Mouse (Mus musculus): Measurements from ENCODE around the gene Cabp4.

Gene Cabp4

DNA sequence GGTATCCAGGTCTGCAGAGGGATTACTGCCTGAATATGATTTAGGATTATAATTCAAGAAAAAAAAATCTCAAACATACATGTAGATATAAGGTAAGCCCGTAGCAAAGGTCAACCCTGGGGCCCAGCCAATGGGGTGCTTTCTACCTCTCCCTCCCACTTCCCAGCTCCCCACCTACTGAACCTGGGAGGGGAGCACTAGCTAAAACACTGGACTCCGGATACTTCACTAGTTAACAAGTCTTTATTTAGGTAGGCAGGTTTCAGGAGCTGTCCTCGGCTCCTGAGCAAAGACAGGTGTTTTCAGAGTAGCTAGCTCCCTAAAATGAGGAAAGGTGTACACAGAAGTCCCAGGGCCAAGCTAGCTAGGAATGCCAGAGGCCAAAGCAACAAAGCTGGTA lies 20.3 kb upstream of the Cabp4 start:
- DNase-seq: no peak

DNA sequence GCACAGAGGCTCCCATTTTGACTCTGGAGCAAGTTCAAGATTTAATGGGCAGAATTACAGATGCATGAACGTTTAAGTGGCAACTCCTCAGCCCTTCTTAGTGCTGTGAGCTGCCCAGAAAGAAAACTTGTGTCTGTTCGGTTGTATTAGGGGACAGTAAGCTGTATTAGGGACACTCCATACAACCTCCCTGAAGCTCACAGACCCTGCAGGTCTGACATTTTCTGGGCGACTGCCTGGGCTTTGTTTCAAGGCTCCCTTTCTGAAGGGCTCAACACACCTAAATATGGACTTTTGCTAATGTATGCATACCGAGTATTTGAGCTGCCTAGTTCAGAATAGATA lies 19.7 kb upstream of the Cabp4 start:
- DNase-seq: no peak

DNA sequence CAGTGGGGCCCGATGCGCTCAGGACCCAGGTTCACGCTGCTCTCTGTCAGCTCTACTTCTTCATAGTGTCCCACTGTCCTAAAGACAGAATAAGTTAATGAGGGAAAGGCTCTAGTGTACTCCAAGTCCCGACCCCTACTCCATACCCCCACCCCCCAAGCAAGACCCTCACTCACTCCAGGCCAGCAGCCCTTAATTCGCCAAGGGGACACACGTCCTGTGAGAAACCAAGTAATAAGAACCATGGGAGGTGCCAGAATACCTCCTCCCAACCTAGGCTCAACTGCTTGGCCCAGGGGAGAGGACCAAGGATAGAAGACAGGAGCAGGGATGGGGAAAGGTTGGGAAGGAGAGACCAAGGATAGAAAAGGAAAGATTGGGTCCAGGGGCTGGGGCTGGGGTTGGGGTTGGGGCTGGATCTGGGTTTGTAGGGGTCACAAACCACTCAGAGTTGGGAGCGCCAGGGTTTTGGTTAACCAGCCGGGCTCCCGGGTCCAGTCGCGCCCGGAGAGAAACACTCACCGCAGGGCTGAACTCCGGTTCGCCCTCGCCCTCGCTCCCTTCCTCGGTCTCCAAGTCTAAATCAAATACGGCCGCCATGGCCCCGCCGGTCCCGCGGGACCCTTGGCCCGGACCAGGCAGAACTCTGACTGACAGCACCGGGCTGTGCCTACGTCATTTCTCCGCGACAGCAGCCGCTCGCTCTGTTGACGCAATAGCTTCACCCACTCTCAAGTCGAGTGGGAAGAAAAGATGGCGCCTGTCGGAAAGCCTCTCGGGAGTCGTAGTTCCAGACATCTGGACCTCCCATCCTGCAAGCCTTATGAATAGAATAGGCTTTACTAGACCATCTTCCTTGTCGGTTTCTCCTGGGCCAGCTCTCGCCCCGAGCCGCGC lies 19.1 kb upstream of the Cabp4 start, which contains the start of gene Rps6kb2:
TSS of gene Rps6kb2 (minus strand) at position 709 of the 897 bp plus-strand sequence.
- peak; percentile 98 to 99 for DNase-seq

DNA sequence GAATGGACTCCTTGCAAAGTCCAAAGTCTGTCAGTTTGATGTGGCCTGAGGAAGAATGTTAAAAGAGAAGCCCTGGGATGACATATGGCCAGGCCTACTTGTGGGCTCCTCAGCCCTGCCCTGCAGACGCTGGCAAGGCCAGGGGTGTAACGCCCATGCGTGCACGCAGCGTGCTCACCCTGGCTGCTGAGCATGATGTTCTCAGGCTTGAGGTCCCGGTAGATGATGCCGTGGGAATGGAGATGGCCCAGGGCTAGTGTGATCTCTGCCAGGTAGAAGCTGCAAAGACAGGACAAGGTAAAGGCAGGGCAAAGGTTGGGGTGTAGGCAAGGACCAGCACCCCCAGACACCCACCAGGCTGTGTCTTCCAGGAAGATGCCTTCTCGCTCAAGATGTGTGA lies 15.2 kb upstream of the Cabp4 start:
- DNase-seq: peak in 1 of 2 experiments; percentile 26

DNA sequence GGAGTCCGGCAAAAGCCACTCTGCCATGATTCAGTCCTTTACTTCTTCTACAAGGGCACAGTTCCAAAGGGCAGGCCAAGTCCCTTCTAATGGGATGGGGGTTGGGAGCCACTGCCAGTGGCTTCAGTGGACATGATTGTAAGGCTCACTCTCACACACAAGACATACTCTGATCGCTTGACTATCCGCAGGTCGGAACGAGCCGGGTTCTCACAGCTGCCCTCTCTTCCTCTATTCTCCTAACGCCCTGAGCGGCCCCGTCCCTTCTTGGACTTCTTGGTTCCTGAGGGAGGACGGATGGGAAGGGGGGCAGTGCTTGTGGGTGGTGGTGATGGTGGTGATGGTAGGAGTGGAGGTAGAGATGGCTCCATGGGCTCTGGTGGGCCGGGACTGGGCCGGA lies 12.9 kb upstream of the Cabp4 start:
- peak in 1 of 2 experiments; percentile 37 for DNase-seq

DNA sequence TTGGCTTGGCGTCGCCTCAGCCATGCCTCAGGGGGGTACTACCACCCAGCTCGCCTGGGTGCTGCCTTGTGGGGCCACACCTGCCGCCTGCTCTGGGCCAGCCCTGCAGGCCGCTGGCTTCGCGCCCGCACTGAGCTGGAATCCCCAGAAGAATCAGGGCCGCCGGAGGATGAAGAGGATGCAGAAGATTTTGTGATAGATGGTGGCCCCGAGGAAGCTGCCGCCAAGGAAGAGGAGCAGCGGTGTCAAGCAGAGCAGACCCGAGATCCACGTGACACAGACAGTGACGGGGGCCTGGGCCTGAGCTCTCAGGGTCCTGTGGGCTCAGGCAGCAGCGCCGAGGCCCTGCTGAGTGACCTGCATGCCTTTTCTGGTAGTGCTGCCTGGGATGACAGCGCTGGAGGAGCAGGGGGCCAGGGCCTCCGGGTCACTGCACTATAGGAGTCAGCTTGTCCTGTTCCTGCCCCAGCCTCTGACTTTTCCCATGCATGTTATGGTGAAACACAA lies 12.3 kb upstream of the Cabp4 start:
- DNase-seq: no peak

DNA sequence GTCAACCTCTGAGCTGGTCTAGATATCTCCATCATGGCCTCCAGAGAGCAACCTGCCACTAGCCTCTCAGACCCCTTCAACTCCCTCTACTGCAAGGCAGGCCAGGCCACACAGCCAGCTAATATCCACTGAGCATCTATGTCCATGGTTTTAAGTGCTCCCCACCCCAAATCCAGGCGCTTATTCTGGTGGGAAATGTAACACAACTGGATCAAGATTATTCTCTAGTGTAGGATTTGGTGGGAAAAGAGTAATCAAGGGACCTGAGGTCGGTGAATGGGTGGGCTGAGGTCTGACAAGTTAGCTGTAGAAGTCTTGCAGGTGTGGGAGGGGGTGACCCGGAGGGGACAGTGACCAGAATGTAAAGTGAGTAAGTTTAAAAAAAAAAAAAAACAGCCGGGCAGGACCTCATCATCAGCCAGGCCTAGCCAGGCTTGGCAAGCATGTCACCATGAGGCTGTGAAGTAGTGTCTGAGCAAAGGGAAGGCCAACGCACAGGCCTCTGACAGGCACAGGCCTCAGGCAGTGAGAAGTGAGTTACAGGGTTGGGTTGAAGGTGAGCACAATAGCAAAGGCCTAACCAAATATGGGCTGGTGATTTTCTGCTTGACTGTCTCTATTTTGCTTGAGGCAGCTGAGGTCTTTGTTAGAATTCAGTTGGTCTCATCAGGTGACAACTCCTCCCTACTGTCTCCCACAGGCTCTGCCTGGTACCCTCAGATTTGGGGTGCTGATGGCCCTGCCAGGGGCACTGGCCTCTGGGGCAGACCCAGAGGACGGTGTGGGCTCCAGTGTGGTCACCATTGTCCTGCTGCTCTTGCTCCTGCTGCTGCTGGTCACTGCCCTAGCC lies 11.6 kb upstream of the Cabp4 start:
- peak in 1 of 2 experiments; percentile 36 for DNase-seq

DNA sequence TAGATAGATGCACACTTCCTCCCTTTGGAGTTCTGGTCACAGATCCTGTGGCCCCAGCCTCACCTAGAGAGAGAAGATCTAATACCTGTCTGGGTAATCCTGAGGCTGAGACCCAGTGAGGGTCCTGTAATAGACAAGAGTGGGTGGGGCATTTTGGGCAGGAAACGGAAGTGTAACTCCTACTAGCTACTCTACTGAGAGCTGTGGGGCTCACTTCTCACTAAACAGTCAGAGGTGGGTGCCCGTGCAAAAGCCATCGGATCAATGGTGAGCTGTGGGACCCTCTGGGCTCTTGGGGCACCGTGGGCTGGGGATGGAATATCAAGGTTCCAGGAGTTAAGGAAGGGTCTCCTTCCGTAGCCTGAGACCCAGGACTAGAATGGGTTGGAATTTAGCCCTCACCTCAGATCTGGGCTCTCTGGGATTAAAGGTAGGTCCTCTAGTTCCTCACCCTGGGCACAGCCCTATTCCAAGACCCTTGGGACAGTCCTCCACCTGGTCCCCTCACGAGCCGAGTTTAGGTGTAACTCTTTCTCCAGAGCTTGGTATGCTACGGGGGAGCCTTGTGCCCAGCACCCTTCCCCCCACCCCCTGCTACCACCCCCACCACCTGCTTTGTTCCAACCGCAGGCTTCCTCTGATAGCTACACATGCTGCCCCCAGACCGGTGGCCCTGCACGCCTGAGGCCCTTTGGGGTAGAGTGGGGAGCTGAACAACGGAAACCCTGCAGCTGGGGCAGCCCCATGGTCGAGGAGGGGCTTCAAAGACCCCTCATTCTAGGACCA lies 10.8 kb upstream of the Cabp4 start:
- peak in 1 of 2 experiments; percentile 42 for DNase-seq

DNA sequence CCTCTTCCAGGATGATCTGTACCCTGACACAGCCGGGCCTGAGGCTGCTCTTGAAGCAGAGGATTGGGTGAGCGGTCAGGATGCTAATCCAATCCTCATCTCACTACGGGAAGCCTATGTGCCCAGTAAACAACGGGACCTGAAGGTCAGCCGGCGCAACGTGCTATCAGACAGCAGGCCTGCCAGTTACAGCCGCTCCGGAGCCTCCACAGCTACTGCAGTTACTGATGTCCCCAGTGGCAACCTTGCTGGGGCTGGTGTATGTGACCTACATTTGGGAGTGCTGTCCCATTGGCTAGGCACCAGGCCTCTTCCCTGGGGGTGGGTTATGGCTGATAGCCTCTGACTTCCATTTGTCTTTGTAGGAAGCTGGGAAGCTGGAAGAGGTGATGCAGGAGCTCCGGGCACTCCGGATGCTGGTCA lies 9.4 kb upstream of the Cabp4 start, which contains the start of gene Ptprcap:
TSS of gene Ptprcap (plus strand) at position 373 of the 423 bp plus-strand sequence.
- DNase-seq: peak in 1 of 2 experiments; percentile 46

DNA sequence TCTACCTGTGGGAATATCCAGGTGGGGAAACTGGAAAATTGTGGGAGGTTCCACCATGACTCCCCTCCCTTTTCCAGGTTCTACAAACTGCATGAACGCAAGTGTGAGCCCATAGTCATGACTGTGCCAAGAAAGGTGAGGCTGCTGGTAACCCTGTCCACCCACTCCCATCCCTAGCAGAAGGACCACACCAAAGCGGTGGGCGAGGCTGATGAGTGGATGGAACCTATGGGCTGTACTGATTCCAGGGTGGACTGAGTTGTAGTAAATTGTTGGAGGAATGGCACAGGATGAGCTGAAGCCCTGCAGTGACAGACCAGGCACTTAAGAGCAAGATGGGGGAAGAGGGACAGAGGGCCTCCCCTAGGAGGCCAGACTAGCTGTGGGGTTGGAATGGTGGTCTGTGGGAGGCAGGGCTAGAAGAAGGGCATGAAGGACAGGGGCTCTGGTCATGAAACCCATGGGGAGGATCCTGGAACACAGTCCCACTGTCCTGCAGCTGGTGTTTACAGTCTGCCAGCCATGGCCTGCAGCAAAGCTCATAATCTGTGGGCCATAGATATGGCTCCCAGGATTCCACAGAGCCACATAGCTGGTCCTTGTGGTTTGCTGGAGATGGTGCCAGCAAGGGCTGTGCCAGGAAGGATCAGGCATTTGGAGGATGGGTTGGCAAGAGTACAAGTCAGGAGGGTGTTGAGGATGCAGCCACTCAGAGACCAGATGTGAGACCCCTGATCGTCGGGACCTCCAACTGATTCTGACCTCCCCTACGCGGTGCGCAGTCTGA lies 8.8 kb upstream of the Cabp4 start:
- DNase-seq: no peak

DNA sequence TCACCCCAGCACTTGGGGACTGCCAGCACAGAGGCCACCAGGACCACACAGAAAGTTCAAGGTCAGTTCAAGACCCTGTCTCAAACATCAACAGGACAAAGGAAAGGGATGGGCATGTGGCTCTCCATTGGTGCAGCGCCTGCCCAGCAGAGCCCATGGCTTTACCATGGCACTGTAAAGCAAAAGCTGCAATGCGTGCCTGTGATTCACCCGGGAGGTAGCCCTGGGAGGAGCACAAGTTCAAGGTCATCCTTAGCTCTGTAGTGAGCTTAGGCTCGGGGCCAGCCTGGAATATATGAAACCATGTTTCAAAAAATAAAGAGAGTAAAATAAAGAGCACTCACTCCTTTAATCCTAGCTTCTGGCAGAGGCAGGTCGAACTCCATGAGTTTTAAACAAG lies 8.1 kb upstream of the Cabp4 start:
- no peak for DNase-seq

DNA sequence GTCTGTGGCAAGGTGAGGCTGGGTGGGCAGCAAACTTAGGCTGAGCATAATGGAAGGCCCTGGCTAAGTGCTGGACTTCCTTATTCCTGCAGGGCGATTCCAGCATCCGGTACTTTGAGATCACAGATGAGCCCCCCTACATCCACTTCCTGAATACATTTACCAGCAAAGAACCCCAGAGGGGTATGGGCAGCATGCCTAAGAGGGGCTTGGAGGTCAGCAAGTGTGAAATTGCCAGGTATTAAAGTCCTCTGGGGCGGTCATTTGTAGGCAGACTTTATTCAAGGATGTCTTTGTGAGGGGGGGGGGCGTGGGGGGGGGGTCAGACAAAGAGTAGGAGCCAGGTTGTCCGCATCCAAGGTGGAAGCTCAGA lies 7.6 kb upstream of the Cabp4 start:
- DNase-seq: no peak

DNA sequence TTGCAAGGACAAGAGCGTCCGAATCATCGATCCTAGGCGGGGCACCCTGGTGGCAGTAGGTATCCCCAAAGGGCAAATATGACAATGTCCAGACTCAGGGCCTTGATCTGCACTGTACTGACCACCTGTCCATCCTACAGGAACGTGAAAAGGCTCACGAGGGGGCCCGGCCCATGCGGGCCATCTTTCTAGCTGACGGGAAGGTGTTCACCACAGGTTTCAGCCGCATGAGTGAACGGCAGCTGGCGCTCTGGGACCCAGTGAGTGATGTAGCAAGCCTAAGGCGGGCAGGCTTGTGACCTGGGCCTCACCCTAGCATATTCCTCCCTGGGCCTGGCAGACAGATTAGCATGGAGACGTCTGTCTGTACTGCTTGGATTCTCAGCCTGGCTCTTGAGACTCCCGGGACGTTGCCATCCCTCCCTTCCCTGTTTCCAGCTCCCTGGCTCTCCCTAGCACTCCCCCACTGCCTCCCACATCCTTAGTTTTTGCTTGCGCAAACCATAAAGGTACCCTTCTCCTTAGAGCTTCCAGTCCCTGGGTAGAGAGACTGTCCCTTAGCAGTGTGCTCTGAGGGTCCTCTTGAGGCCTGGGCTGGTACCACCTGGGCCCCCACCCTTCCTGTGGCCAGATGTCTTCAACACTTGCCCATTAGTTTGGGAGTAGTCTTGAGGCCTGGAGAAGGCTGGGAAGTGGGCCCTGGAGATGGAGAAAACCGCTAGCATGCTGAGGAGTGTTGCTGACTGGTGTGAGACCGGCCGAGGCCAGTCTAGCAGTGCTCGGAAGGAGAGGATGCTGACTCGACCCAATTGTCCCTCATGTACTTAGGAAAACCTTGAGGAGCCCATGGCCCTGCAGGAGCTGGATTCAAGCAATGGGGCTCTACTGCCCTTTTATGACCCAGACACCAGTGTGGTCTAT lies 7.0 kb upstream of the Cabp4 start:
- no peak for DNase-seq

DNA sequence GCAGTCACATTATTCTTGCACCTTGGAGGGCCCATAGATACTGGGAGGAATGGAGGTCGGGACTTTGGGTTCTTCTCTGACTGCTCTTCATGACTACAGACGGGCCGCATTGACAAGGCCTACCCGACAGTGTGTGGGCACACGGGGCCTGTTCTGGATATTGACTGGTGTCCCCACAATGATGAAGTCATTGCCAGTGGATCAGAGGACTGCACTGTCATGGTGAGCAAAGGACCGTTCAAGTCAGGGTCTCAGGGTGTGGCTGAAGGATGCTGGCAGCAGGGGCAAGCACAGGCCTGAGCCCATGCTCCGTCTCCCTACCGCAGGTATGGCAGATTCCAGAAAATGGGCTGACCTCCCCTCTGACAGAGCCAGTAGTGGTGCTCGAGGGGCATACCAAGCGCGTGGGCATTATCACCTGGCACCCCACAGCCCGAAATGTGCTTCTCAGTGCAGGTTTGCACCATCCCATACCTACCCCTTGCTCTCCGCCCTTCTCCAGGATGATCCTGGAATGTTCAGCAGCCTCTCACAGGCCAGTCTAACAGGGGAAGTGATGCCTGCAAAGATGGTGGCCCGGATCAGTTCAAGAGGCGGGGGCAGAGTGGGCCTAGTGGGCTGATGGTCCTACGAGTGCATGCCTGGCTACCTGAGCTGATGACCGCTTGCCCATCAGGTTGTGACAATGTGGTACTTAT lies 6.1 kb upstream of the Cabp4 start:
- DNase-seq: no peak

DNA sequence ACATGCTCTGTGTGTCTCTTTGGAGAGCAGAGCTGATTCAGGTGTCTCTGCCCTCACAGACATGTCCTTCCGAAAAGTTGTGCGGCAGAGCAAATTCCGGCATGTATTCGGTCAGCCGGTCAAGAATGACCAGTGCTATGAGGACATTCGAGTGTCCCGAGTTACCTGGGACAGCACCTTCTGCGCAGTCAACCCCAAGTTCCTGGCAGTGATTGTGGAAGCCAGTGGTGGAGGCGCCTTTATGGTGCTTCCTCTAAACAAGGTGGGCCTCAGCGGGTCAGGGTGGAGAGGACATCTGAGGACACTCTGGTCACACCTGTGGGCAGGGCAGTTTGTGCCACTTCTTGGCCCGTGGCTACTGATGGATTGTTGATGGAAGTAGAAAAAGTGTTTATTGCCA lies 5.5 kb upstream of the Cabp4 start:
- DNase-seq: no peak

DNA sequence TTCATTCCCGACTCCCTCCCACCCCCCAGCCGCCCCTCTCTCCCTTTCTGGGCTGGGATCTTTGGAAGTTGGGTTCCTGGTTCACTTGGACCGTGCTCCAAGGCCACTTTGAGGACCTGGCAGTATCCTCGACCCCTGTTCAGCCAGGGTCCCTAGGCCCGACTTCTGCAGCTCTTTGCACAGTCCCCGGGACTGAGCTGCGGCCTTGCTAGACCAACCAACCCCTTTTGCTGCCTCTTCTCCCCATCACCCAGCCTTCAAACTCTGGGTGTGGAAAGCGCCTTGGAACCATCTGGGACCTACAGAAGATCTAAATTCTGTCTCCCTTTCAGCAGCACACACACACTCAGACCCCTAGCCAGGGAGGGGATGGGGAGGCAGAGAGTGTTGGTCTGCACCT lies 5.0 kb upstream of the Cabp4 start:
- DNase-seq: no peak

DNA sequence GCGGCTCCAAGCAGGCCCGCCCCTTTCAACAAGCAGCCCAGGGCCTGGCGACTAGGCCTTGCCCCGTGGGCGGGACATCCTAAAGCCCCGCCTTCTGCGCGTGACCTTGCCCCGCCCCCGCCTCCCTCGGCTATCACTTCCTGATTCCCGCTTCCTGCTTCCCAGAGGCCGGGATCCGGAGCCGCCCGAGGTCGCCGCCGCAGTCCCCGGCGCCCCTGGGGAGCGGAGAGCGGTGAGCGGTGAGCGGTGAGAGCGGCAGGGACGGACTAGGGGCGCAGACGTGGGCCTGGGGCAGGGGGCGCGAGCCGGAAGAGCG lies 4.6 kb upstream of the Cabp4 start, which contains the start of gene Coro1b:
TSS of gene Coro1b (plus strand) at position 129 of the 316 bp plus-strand sequence.
- DNase-seq: peak; percentile 98

DNA sequence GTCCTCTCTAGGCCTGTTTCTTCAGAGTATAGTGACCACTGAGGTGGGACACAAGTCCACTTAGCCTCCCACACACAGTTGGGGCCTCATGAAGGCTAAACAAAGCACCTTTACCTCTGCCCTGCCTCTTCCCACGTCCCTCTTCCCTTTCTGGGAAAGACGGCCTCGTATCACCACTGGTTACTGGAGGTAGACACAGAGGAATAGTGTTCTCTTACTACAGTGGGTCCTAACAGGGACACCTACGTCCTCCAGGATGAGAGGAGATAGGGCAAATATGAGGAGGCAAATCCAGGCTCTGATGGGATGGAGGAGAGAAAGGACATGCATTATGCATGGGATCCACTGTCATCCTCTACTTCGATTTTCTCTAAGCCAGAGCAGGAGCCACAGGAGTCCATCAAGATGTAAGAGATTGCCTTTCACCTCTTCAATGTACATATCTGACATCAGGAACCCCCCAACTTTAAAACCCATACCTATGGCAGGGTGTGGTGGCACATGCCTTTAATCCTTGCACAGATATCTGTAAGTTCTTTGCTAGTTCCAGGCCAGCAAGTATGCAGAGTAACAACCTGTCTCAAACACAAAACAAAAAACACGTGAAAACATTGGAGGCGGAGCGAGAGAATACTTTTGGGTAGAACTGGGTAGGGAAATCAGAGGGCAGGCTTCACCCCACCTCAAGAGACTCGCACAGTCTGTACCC lies 4.1 kb upstream of the Cabp4 start:
- no peak for DNase-seq

DNA sequence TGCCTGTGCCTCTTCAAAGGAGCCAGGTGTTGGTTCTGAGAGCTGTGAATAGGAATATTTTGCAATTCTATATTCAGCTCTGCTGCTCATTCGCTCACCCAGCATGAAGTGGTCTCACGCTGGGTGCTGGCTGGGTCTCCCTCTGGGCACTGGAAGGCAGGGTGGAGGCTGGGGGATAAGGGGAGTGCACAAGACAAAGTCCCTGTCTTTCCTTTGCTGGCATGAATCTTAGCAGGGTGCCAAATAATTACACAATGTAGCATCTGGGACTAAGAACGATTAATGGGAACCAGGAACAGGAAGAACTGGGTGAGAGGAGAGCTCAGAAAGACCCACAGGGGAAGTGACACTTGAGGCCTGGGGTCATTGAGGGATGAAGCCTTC lies 3.2 kb upstream of the Cabp4 start:
- DNase-seq: no peak
